Mouse (Mus musculus) limb, embryonic 14.5 days (tissue): Measurements from ENCODE around the gene Rfx4. TPM values are rescaled to one million over a fixed set of nuclear protein-coding genes. Genes with fewer than 3 reads are reported as not detected.

Source experiments
- ATAC-seq: fragments of 200-750 bp; cut with Nextera tagmentation; 2 replicates; pipeline ENCODE4 v1.8.0; 2017; ENCODE audit warnings: low read depth, moderate number of reproducible peaks, moderate TSS enrichment; ENCODE audit not compliant: low FRiP score
- DNase-seq: peaks from one replicate; pipeline ENCODE4 v3.0.0-alpha.2; 2015; ENCODE audit warnings: low spot score
- H3K27ac ChIP-seq: fragments of 300-500 bp; sonication (generic); replicated peaks from 2 replicates; pipeline ENCODE4 v1.5.1; 2014; ENCODE audit warnings: low read depth, mild to moderate bottlenecking, low read length, moderate library complexity, mixed read lengths
- H3K27me3 ChIP-seq: fragments of 300-500 bp; sonication (generic); 2 replicates; pipeline ENCODE4 v1.6.1; 2014; ENCODE audit warnings: low read length, mixed read lengths; ENCODE audit not compliant: control insufficient read depth, insufficient read depth
- H3K36me3 ChIP-seq: fragments of 300-500 bp; sonication (generic); 2 replicates; pipeline ENCODE4 v1.6.1; 2014; ENCODE audit warnings: mild to moderate bottlenecking, low read length, moderate library complexity, mixed read lengths; ENCODE audit not compliant: control insufficient read depth, insufficient read depth
- H3K4me1 ChIP-seq: fragments of 300-500 bp; sonication (generic); 2 replicates; pipeline ENCODE4 v1.6.1; 2014; ENCODE audit warnings: antibody characterized with exemption, low read length, mixed read lengths; ENCODE audit not compliant: control insufficient read depth, insufficient read depth
- H3K4me2 ChIP-seq: fragments of 300-500 bp; sonication (generic); replicated peaks from 2 replicates; pipeline ENCODE4 v1.6.1; 2014; ENCODE audit warnings: low read depth, mild to moderate bottlenecking, low read length, moderate library complexity; ENCODE audit not compliant: severe bottlenecking
- H3K4me3 ChIP-seq: fragments of 300-500 bp; sonication (generic); replicated peaks from 2 replicates; pipeline ENCODE4 v1.5.1; 2014; ENCODE audit warnings: low read length
- H3K9ac ChIP-seq: fragments of 300-500 bp; sonication (generic); 2 replicates; pipeline ENCODE4 v1.6.1; 2014; ENCODE audit warnings: mild to moderate bottlenecking, low read depth, low read length, moderate library complexity; ENCODE audit not compliant: severe bottlenecking
- H3K9me3 ChIP-seq: fragments of 300-500 bp; sonication (generic); 2 replicates; pipeline ENCODE4 v1.6.1; 2016; ENCODE audit warnings: low read length; ENCODE audit not compliant: control insufficient read depth
- POLR2A ChIP-seq: fragments of 200-500 bp; IDR thresholded peaks from 2 replicates; pipeline ENCODE4 v1.8.0; 2012; ENCODE audit warnings: inconsistent platforms, mild to moderate bottlenecking, moderate library complexity, borderline replicate concordance; ENCODE audit not compliant: insufficient read depth, insufficient read length; ENCODE audit errors: extremely low read depth
- WGBS: fragments of 180-500 bp; shearing (Covaris S2); extraction: QIAGEN DNeasy Blood & Tissue Kit; methylation state at CpG from one replicate; pipeline ENCODE4 v1.1.7; 2014; 5-methylcytosine and 5-hydroxymethylcytosine counted together
- polyA plus RNA-seq, 2 experiments: library from polyadenylated mRNA; depleted of rRNA in 1 of 2; stranded (reverse) in 1 of 2; unstranded in 1 of 2; fragments of >200 nt; fragmentation: Nextera tagmentation in 1 of 2; extraction: Ambion mirVana in 1 of 2; gene quantifications; 2 replicates each; pipeline versions ENCODE4 v1.2.1 to v1.2.3; 2012 to 2014

Gene Rfx4
- polyA plus RNA-seq, 2 experiments, result 0.12 to 0.41 TPM

DNA sequence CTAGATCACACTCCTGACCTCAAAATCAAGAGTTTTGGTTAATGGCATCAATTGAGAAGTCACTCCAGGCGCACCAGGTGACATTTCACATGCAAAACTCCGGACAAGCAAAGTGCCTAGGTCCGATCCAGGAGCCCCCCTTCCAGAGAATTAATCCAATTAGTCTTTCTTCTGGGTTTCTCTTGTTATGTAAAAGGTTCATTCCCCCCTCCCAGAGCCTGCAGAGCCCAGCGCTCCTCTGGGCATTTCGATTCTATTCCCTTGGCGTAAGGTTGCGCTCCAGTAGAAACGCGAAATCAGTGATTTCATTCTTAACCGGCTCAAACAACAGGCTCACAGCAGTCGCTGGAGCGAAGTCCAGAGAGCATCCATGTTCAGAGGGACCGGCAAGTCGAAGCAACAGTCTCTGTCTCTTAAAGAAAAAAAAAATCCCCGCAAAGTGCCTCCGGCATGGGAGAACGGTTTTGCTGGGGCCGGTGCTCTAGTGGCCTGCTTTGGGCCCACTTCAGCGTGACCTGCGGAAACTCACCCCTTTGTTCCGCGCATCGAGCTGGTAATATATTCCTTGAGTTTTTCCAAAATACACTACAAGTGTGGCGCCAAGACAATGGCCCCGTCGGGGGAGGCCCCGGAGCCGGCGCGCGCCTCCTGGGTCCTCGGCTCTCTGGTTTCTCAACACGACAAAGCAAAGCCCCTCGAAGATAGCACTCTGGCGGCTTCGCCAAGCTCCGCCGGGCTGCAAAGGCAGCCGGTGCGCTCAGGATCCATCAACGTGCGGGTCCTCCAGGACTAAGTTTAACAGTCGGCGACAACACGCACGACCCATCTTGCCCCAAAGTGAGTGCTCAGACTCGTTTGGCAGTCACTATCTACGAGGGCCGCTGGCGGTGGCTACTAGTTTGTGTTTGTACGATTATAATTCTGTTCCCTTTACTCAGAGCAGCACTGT lies 2.9 kb downstream of the Rfx4 start:
- peaks cover 85% of the 10 kb centered on the region for H3K27me3 ChIP-seq
- H3K27ac ChIP-seq, result no peak overlapping the region
- H3K4me2 ChIP-seq, result 0 out of 2 replicates have a peak overlapping the region, but pooled peaks have one; percentile 29
- no peaks in the 10 kb centered on the region for H3K36me3 ChIP-seq
- no peak for TF ChIP-seq POLR2A
- H3K9me3 ChIP-seq, result no peaks in the 10 kb centered on the region
- no peak for ATAC-seq
- 2% methylated on average over 51 of the region's 51 CpGs for WGBS
- no peak overlapping the region for H3K9ac ChIP-seq
- DNase-seq, result no peak
- H3K4me3 ChIP-seq, result peak overlapping the region; percentile 19
- peaks cover 20% of the 10 kb centered on the region for H3K4me1 ChIP-seq

DNA sequence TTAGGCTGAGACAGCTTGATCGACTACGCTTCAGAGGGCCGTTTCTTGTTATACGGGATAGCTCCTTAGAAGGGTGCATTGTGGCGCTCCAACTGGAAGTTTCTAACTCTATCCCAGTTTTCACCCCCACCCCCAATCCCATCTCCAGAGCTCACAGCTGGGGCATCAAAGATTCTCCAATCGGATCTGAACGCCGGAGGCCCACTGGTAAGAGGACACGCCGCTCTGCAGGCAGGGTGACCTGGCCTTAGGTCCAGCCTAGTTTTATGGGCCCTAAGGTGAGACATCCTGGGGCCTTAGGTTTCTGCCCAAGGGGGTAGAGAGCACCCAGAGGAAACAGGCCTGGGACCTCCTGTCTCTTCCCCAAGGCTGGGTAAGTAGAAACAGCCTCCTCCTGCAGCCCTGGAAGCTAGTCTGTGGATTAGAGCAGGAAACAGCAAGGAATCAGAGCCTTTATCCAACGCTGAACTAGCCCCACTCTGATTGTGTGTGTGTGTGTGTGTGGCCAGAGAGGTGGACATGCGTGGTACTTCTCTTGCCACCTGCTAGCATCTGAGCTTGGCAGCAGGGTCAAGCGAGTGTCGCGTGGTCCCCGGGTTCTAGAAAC lies 3.8 kb downstream of the Rfx4 start:
- H3K9ac ChIP-seq, result no peak overlapping the region
- TF ChIP-seq POLR2A, result no peak
- H3K27me3 ChIP-seq, result peaks cover 77% of the 10 kb centered on the region
- peaks cover 20% of the 10 kb centered on the region for H3K4me1 ChIP-seq
- no peaks in the 10 kb centered on the region for H3K9me3 ChIP-seq
- no peaks in the 10 kb centered on the region for H3K36me3 ChIP-seq
- WGBS, result 5% methylated on average over 16 of the region's 16 CpGs
- H3K4me2 ChIP-seq, result peak overlapping the region; percentile 77
- H3K27ac ChIP-seq, result no peak overlapping the region
- no peak for DNase-seq
- peak overlapping the region; percentile 37 for H3K4me3 ChIP-seq
- no peak; the same call in 1 of the 2 replicates for ATAC-seq

DNA sequence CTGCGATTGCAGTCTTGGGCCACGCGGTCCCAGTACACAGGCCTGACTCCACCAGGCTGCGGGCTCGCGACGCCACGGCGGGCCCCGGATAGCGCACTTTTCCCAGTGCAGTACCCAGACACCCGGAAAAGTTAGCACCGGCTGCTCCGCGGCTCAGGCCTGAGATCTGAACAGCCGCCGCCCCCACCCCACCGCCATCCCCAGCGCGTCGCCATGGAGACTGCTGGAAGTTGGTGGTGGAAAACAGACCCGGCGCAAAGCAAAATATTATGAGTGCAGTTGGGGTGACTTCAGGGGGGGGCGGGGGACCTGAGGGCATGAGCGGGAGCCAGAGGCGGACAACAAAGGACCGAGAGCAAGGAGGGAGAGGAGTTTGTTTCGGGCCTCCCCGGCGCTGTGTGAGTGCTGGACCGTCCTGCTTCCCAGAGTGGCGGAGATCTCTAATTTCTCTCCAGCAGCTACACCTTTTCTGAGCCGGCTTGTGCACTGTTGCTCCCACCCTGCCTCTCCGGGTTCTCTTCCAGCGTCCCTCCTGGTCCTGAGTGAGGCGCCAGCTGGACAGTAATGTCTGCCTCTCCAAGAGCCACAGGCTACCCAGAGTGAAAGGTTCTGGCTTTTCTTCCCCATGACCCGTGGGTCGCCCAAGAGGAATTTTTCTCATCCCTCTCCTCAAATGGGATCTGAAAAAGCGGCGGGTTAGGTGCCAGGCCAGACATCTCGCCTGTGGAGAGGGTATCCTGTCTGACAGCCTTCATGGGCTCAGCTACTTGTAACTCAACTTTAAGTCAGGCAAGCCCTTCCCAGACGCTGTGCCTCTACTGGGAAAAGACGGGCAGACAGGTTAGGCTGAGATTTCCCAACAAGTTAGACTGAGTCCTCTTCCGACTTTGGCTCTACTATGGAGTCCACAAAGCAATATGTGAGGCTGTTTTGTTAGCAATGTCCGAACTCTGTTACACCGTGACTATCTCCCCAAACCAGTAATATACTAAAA lies 4.6 kb downstream of the Rfx4 start:
- no peak for TF ChIP-seq POLR2A
- Histone ChIP-seq H3K9me3 (no peaks in the 10 kb centered on the region), H3K9ac (peak overlapping the region; percentile 31; the same call in 1 of the 2 replicates), H3K4me2 (peak overlapping the region; percentile 77), H3K27ac (no peak overlapping the region), H3K36me3 (no peaks in the 10 kb centered on the region), H3K4me1 (peaks cover 13% of the 10 kb centered on the region), H3K27me3 (peaks cover 69% of the 10 kb centered on the region), H3K4me3 (peak overlapping the region; percentile 37)
- WGBS, result 6% methylated on average over 45 of the region's 46 CpGs
- ATAC-seq, result peak; percentile 64
- no peak for DNase-seq

DNA sequence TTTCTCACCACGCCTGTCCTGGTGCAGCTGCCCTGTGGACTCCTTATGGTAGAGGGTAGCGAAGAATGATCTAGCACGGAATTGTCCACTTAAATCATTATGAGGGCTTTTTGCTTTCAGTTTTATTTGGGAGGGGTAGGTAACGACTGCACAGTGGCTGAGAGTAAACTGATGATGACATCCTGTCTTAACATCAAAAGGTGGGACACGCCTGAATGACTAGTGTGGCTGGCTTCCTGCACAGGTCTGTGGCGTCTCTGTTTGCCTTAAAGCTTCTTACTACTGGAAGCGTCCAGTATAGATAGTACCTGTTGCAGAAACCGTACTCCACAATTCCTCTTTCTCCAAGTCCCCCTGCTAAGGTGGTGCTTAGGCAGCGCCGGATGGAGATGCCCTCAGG lies 12.9 kb downstream of the Rfx4 start:
- Histone ChIP-seq H3K4me2 (no peak overlapping the region), H3K27me3 (no peaks in the 10 kb centered on the region; the same call in 1 of the 2 replicates), H3K4me1 (no peaks in the 10 kb centered on the region), H3K36me3 (no peaks in the 10 kb centered on the region), H3K27ac (no peak overlapping the region), H3K9ac (no peak overlapping the region), H3K4me3 (no peak overlapping the region), H3K9me3 (no peaks in the 10 kb centered on the region)
- TF ChIP-seq POLR2A, result no peak
- DNase-seq (no peak), ATAC-seq (no peak)
- 71% methylated on average over 10 of the region's 10 CpGs for WGBS
